Mouse (Mus musculus) natural killer cell, adult 2 months (primary cell): Measurements from ENCODE around the gene Atp5l.
"Not testable (repeated sequence)": the region's sequence is repeated elsewhere in the genome, so short reads cannot be mapped to it uniquely, and the experiment has no call there.

ENCODE experiments used
- DNase-seq, 2 experiments: peaks; one replicate each; pipeline ENCODE4 v3.0.0; 2022; ENCODE audit warnings: low spot score in 2 of 2

The Atp5l gene

GRCm38 (mm10) chr9:44920374-44921122 is at the start of gene Atp5l:
TSS of gene Atp5l (minus strand) at chr9:44920742.
- peak; percentile 81 to 86 for DNase-seq

- no peak for DNase-seq
Observed at GRCm38 (mm10) chr9:44969450-44969849, 48.9 kb upstream of the Atp5l start.

GRCm38 (mm10) chr9:44967763-44968162 is 47.2 kb upstream of the Atp5l start:
- DNase-seq, result not testable (repeated sequence)

GRCm38 (mm10) chr9:44966815-44967242 is 46.3 kb upstream of the Atp5l start:
- peak; percentile 71 to 81 for DNase-seq

- no peak for DNase-seq
Observed at GRCm38 (mm10) chr9:44965833-44966466, 45.4 kb upstream of the Atp5l start.

GRCm38 (mm10) chr9:44965126-44965832 is 44.7 kb upstream of the Atp5l start, which contains the start of gene Ube4a:
TSS of gene Ube4a (minus strand) at chr9:44965600.
- DNase-seq, result peak; percentile 99 to 100

- DNase-seq, result peak in 1 of 2 experiments; percentile 14
Observed at GRCm38 (mm10) chr9:44954432-44954831, 33.9 kb upstream of the Atp5l start.

GRCm38 (mm10) chr9:44947836-44948235 is 27.3 kb upstream of the Atp5l start:
- DNase-seq, result no peak

GRCm38 (mm10) chr9:44946185-44946695 is 25.7 kb upstream of the Atp5l start:
- DNase-seq, result no peak

GRCm38 (mm10) chr9:44942421-44942820 is 21.9 kb upstream of the Atp5l start:
- DNase-seq, result no peak

- DNase-seq, result no peak
Observed at GRCm38 (mm10) chr9:44941756-44942155, 21.2 kb upstream of the Atp5l start.

- DNase-seq, result no peak
Observed at GRCm38 (mm10) chr9:44921543-44921942, 1.0 kb upstream of the Atp5l start.

- no peak for DNase-seq
Observed at GRCm38 (mm10) chr9:44921123-44921468, 554 bp upstream of the Atp5l start.

GRCm38 (mm10) chr9:44919606-44920005 is 936 bp downstream of the Atp5l start:
- DNase-seq, result no peak

- peak; percentile 34 to 55 for DNase-seq
Observed at GRCm38 (mm10) chr9:44916196-44916595, 4.3 kb downstream of the Atp5l start.

- DNase-seq, result no peak
Observed at GRCm38 (mm10) chr9:44914706-44915105, 5.8 kb downstream of the Atp5l start.

GRCm38 (mm10) chr9:44911365-44911764 is 9.2 kb downstream of the Atp5l start:
- no peak for DNase-seq

GRCm38 (mm10) chr9:44905620-44906019 is 14.9 kb downstream of the Atp5l start:
- no peak for DNase-seq

GRCm38 (mm10) chr9:44904964-44905363 is 15.6 kb downstream of the Atp5l start:
- no peak for DNase-seq

- no peak for DNase-seq
Observed at GRCm38 (mm10) chr9:44903856-44904255, 16.7 kb downstream of the Atp5l start.

GRCm38 (mm10) chr9:44900402-44900801 is 20.1 kb downstream of the Atp5l start:
- no peak for DNase-seq

- DNase-seq, result no peak
Observed at GRCm38 (mm10) chr9:44899716-44900115, 20.8 kb downstream of the Atp5l start.
